Mouse (Mus musculus) limb, embryonic 12.5 days (tissue): ENCODE measurements around the gene 1700012A03Rik. TPM values are rescaled to one million over a fixed set of nuclear protein-coding genes. Genes with fewer than 3 reads are reported as not detected.

Experiments
- ATAC-seq: fragments of 200-750 bp; cut with Nextera tagmentation; 2 replicates; pipeline ENCODE4 v1.8.0; 2017; ENCODE audit warnings: low read depth, moderate TSS enrichment; ENCODE audit not compliant: insufficient number of reproducible peaks, insufficient read depth, low FRiP score, low TSS enrichment
- H3K27ac ChIP-seq: fragments of 300-500 bp; sonication (generic); 2 replicates; pipeline ENCODE4 v1.5.1; 2016; ENCODE audit warnings: mild to moderate bottlenecking, moderate library complexity
- H3K27me3 ChIP-seq: fragments of 300-500 bp; sonication (generic); 2 replicates; pipeline ENCODE4 v1.6.1; 2016; ENCODE audit warnings: mild to moderate bottlenecking, moderate library complexity
- H3K36me3 ChIP-seq: fragments of 300-500 bp; sonication (generic); 2 replicates; pipeline ENCODE4 v1.6.1; 2016; ENCODE audit warnings: mild to moderate bottlenecking, moderate library complexity
- H3K4me1 ChIP-seq: fragments of 300-500 bp; sonication (generic); replicated peaks from 2 replicates; pipeline ENCODE4 v1.6.1; 2016
- H3K4me2 ChIP-seq: fragments of 300-500 bp; sonication (generic); 2 replicates; pipeline ENCODE4 v1.6.1; 2016; ENCODE audit warnings: mild to moderate bottlenecking, moderate library complexity
- H3K4me3 ChIP-seq: fragments of 300-500 bp; sonication (generic); replicated peaks from 2 replicates; pipeline ENCODE4 v1.5.1; 2016; ENCODE audit warnings: mild to moderate bottlenecking
- H3K9ac ChIP-seq: fragments of 300-500 bp; sonication (generic); replicated peaks from 2 replicates; pipeline ENCODE4 v1.6.1; 2016; ENCODE audit warnings: mild to moderate bottlenecking, moderate library complexity
- H3K9me3 ChIP-seq: fragments of 300-500 bp; sonication (generic); 2 replicates; pipeline ENCODE4 v1.6.1; 2016; ENCODE audit warnings: mild to moderate bottlenecking, moderate library complexity
- WGBS: fragments of 180-500 bp; shearing (Covaris S2); methylation state at CpG from one replicate; pipeline ENCODE4 v1.1.7; 2016; 5-methylcytosine and 5-hydroxymethylcytosine counted together
- polyA plus RNA-seq: library from polyadenylated mRNA; unstranded; fragments of >200 nt; fragmentation: Nextera tagmentation; extraction: Ambion mirVana; gene quantifications from 2 replicates; pipeline ENCODE4 v1.2.1, GENCODE M21; 2016

The 1700012A03Rik gene
- polyA plus RNA-seq, 1 experiment from 2014 or later = not detected

- WGBS = 56% methylated on average over 9 of the region's 9 CpGs
- Histone ChIP-seq H3K4me2 (no peak overlapping the region), H3K4me3 (no peak overlapping the region), H3K27ac (no peak overlapping the region), H3K9ac (no peak overlapping the region), H3K4me1 (no peaks in the 10 kb centered on the region), H3K27me3 (0 out of 2 replicates have a peak, but pooled peaks cover 3% of the 10 kb centered on the region), H3K9me3 (no peaks in the 10 kb centered on the region), H3K36me3 (no peaks in the 10 kb centered on the region)
- ATAC-seq = no peak
These were observed 55.7 kb downstream of the 1700012A03Rik start for GRCm38 (mm10) chr6:32105547-32106275.
